Mouse (Mus musculus) stomach, postnatal 0 days (tissue): ENCODE measurements around the gene Sugt1.

Experiments
- CTCF ChIP-seq: IDR thresholded peaks from 2 replicates; pipeline ENCODE4 v1.5.1; 2016; ENCODE audit warnings: antibody characterized with exemption, low read depth, mild to moderate bottlenecking, moderate library complexity
- EP300 ChIP-seq: optimal IDR thresholded peaks from 2 replicates; pipeline ENCODE3; 2016; ENCODE audit warnings: antibody characterized with exemption

- TF ChIP-seq CTCF (no peak), EP300 (no peak)
Measured at GRCm38 (mm10) chr14:79583526-79584245, 3.8 kb upstream of the Sugt1 start.
